8 mouse cellular contexts compared by ENCODE assay signal in the genomic region with DNA sequence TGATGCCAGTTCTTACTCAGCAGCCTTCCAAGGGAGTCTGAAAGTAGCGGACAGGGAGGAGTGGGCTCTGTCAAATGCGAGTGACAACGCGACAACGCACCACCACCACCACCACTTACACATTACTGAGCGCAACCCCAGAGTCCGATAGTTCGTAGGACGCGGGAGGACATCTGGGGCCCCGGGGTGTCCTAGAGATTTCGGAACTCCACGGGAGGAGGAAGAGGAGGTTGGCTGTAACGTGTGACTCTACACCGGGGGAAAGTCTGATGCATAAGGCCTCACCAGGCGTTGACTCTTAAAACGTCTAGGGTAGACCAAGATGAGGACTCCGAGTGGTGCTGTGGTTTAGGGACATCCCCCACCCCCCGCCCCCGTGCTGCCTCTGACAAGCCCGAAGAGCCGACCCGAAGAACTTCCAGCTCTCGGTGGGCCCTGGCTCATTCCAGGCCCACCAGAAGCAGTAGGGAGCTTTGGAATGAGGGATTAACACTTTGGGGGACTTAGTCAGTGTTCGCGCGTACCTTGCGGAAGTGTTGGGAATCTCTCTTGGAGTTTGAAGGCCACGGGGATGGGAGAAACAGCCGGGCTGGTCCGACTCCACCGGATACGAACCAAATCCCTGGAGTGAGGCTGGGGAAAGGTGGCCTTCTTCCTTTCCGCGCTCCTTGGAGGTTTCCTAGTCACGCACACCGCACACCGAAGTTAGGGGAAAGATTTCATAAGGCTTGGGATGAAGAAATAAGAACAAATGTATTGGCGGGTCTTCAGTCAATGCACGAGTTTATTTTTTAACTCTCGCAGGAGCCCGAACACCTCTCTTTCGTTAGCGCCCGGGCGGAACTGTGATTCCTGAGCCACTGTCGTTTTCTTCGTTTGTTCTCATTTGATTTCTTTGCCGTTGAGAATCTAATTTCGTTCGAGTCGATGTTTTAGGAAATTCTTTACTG. TPM values are rescaled to one million over a fixed set of nuclear protein-coding genes. Genes with fewer than 3 reads are reported as not detected.
DNase-seq lines count a peak whose midpoint lies in the region; ATAC-seq and TF ChIP-seq lines count a peak whose summit lies in the region.

No protein-coding gene starts in this region.

- in situ Hi-C loops in ES-E14 (cut with MboI; ENCODE audit: low sequenced_read_pairs in 2 of 2, unreplicated experiment in 2 of 2), result no loop called here

- ATAC-seq in heart, embryonic 12.5 days (ENCODE audit: insufficient number of reproducible peaks, low FRiP score), result no peak
- ATAC-seq in forebrain, embryonic 15.5 days (replicated peaks), result no peak
- ATAC-seq in liver, embryonic 14.5 days (ENCODE audit: insufficient read depth), result no peak

- no peak for TF ChIP-seq EP300 in liver, embryonic 14.5 days (IDR thresholded peaks at IDR 0.05; ENCODE audit: low read depth)

- intact Hi-C loops in heart, postnatal 25 days (cut with DNase I), result loop anchor here (5.0 to 10.0 kb wide), 3 partner anchors 111 to 547 kb away; partner anchors contain the start of genes Eif3m and Qser1

- H3K36me3 ChIP-seq in heart, embryonic 12.5 days, result no peaks in the 10 kb centered on the region
- no peaks in the 10 kb centered on the region for H3K36me3 ChIP-seq in ES-E14 (ENCODE audit: control insufficient read depth, insufficient read depth, low read length, poor library complexity, severe bottlenecking)
- H3K36me3 ChIP-seq in forebrain, embryonic 15.5 days, result no peaks in the 10 kb centered on the region
- no peaks in the 10 kb centered on the region for H3K36me3 ChIP-seq in liver, embryonic 14.5 days (replicated peaks; ENCODE audit: control insufficient read depth, insufficient read depth, low read depth)

- H3K27me3 ChIP-seq in heart, embryonic 12.5 days (replicated peaks), result peaks cover 91% of the 10 kb centered on the region
- peaks cover 88% of the 10 kb centered on the region for H3K27me3 ChIP-seq in forebrain, embryonic 15.5 days
- peaks cover 99% of the 10 kb centered on the region for H3K27me3 ChIP-seq in liver, embryonic 14.5 days (ENCODE audit: control insufficient read depth, insufficient read depth, low read length)

- peak overlapping the region; percentile 65 for H3K4me2 ChIP-seq in heart, embryonic 12.5 days
- no peak overlapping the region for H3K4me2 ChIP-seq in forebrain, embryonic 15.5 days (replicated peaks)
- no peak overlapping the region; the same call in 1 of the 2 replicates for H3K4me2 ChIP-seq in liver, embryonic 14.5 days (ENCODE audit: low read depth)

- no peak for DNase-seq in heart, postnatal 25 days (ENCODE audit: low spot score)
- DNase-seq in ES-E14 (ENCODE audit: low read depth, low spot score), result no peak
- DNase-seq in liver, embryonic 14.5 days (ENCODE audit: low read depth in 3 of 3, low spot score in 3 of 3), result no peak
- no peak for DNase-seq in natural killer cell, adult 2 months (ENCODE audit: low spot score in 2 of 2)
- DNase-seq in adrenal gland, adult 18-20 months (ENCODE audit: low spot score in 2 of 2), result no peak
- no peak for DNase-seq in layer of hippocampus, adult 11-12 months (ENCODE audit: low spot score)

- H3K4me1 ChIP-seq in heart, embryonic 12.5 days (replicated peaks), result peaks cover 40% of the 10 kb centered on the region
- peaks cover 0 to 5% of the 10 kb centered on the region in 2 experiments; a peak in 3 of 4 replicates for H3K4me1 ChIP-seq in ES-E14 (ENCODE audit: control insufficient read depth in 2 of 2, insufficient read depth in 2 of 2, low read length in 2 of 2, poor library complexity in 1 of 2)
- peaks cover 23% of the 10 kb centered on the region for H3K4me1 ChIP-seq in forebrain, embryonic 15.5 days
- no peaks in the 10 kb centered on the region for H3K4me1 ChIP-seq in liver, embryonic 14.5 days (replicated peaks; ENCODE audit: control insufficient read depth in 2 of 2, insufficient read depth in 2 of 2, low read length in 1 of 2)

- no peaks in the 10 kb centered on the region for H3K9me3 ChIP-seq in heart, embryonic 12.5 days (replicated peaks)
- H3K9me3 ChIP-seq in ES-E14 (ENCODE audit: control insufficient read depth, insufficient read depth, low read depth, low read length), result no peaks in the 10 kb centered on the region
- H3K9me3 ChIP-seq in forebrain, embryonic 15.5 days, result no peaks in the 10 kb centered on the region
- H3K9me3 ChIP-seq in liver, embryonic 14.5 days (ENCODE audit: control insufficient read depth, low read length), result no peaks in the 10 kb centered on the region

- peak overlapping the region; percentile 37; the same call in 1 of the 2 replicates for H3K27ac ChIP-seq in heart, embryonic 12.5 days (ENCODE audit: poor library complexity, severe bottlenecking)
- H3K27ac ChIP-seq in ES-E14 (ENCODE audit: insufficient read depth, low read depth, low read length, poor library complexity, severe bottlenecking), result no peak overlapping the region
- H3K27ac ChIP-seq in forebrain, embryonic 15.5 days (replicated peaks), result no peak overlapping the region
- no peak overlapping the region for H3K27ac ChIP-seq in liver, embryonic 14.5 days

- WGBS in heart, embryonic 12.5 days, result 1% methylated on average over 52 of the region's 52 CpGs
- 1% methylated on average over 52 of the region's 52 CpGs for WGBS in forebrain, embryonic 15.5 days
- WGBS in liver, embryonic 14.5 days (ENCODE audit: insufficient replicate concordance), result 1% methylated on average over 52 of the region's 52 CpGs

- H3K4me3 ChIP-seq in heart, embryonic 12.5 days, result peak overlapping the region; percentile 54
- peak overlapping the region; percentile 66 to 73; a peak in 3 of 4 replicates for H3K4me3 ChIP-seq in ES-E14 (ENCODE audit: insufficient read depth in 1 of 2, low read depth in 1 of 2, low read length in 2 of 2, poor library complexity in 1 of 2, severe bottlenecking in 1 of 2)
- H3K4me3 ChIP-seq in forebrain, embryonic 15.5 days, result peak overlapping the region; percentile 23; the same call in 1 of the 2 replicates
- peak overlapping the region; percentile 32 to 37; a peak in 3 of 4 replicates for H3K4me3 ChIP-seq in liver, embryonic 14.5 days (ENCODE audit: insufficient read depth in 1 of 2, low read depth in 2 of 2, low read length in 2 of 2)

- TF ChIP-seq CTCF in liver, embryonic 14.5 days (IDR thresholded peaks at IDR 0.05; ENCODE audit: low read depth), result no peak

- peak overlapping the region; percentile 71 for H3K9ac ChIP-seq in heart, embryonic 12.5 days
- peak overlapping the region; percentile 64; the same call in 1 of the 2 replicates for H3K9ac ChIP-seq in ES-E14 (ENCODE audit: insufficient read depth, low read depth, low read length, poor library complexity, severe bottlenecking)
- no peak overlapping the region for H3K9ac ChIP-seq in forebrain, embryonic 15.5 days (replicated peaks)
- no peak overlapping the region for H3K9ac ChIP-seq in liver, embryonic 14.5 days (replicated peaks)

TF ChIP-seq in ES-E14, 5 proteins besides CTCF, POLR2A, EP300 and RAD21:
- TF ChIP-seq MAFK (IDR thresholded peaks at IDR 0.05; ENCODE audit: insufficient read depth, low read depth, low read length), result no peak
- peak; percentile 35; the same call in 1 of the 2 replicates for TF ChIP-seq HCFC1 (IDR thresholded peaks at IDR 0.05; ENCODE audit: borderline replicate concordance, insufficient read depth, low read length)

RNA-seq across cellular contexts. Expression of gene Wt1, which starts 1.5 kb away (rescaled TPM):
- 29.0 and 30.7 TPM in 2 replicates for polyA plus RNA-seq in heart, embryonic 12.5 days (2016; fragmentation: Nextera tagmentation; extraction: Ambion mirVana)
- total RNA-seq in heart, postnatal 25 days (2021), result 1 to 10 TPM; 6.0 to 6.6 TPM
- total RNA-seq in ES-E14 (2012; rRNA removed), result 5.0 and 5.2 TPM in 2 replicates
- polyA plus RNA-seq in forebrain, embryonic 15.5 days (2015; fragmentation: Nextera tagmentation; extraction: Ambion mirVana), result 0.08 TPM in 1 of 2 replicates, not detected in the other
- polyA plus RNA-seq in liver, embryonic 14.5 days (2012; rRNA removed), result 0.96 and 1.1 TPM in 2 replicates
- 0.77 and 1.0 TPM in 2 replicates for polyA plus RNA-seq in liver, embryonic 14.5 days (2014; fragmentation: Nextera tagmentation; extraction: Ambion mirVana)
- total RNA-seq in adrenal gland, adult 18-20 months (2021), result 1 to 10 TPM; 1.8 to 3.3 TPM

RNA-seq across cellular contexts. Expression of gene Gm11060, which starts 36.0 kb away (rescaled TPM):
- polyA plus RNA-seq in heart, embryonic 12.5 days (2016; fragmentation: Nextera tagmentation; extraction: Ambion mirVana), result not detected in 2 replicates
- not detected for total RNA-seq in heart, postnatal 25 days (2021)
- total RNA-seq in ES-E14 (2012; rRNA removed), result not detected in 2 replicates
- not detected in 2 replicates for polyA plus RNA-seq in forebrain, embryonic 15.5 days (2015; fragmentation: Nextera tagmentation; extraction: Ambion mirVana)
- not detected in 2 replicates for polyA plus RNA-seq in liver, embryonic 14.5 days (2012; rRNA removed)
- not detected in 2 replicates for polyA plus RNA-seq in liver, embryonic 14.5 days (2014; fragmentation: Nextera tagmentation; extraction: Ambion mirVana)
- total RNA-seq in adrenal gland, adult 18-20 months (2021), result not detected

Comparison
In these comparisons a context has a peak if more than half of its experiments do, and no peak if none do; other contexts are left out.
1. H3K9ac ChIP-seq: peak in heart, embryonic 12.5 days (single experiment) and ES-E14 (single experiment); none in forebrain, embryonic 15.5 days (single experiment) and liver, embryonic 14.5 days (single experiment).
2. Peak in every context shown above with its lines, with median percentiles within 50 percentile points of each other: H3K4me3 ChIP-seq.